Mouse (Mus musculus) adrenal gland (tissue): Measurements from ENCODE around the gene Gvin1.
"Not testable (repeated sequence)": the region's sequence is repeated elsewhere in the genome, so short reads cannot be mapped to it uniquely, and the experiment has no call there.

Source experiments
- intact Hi-C: fragments of 180-260 bp; cut with DNase I; formaldehyde crosslinking; loops from one replicate; pipeline ENCODE4 v1.15.1; 2025
- long read RNA-seq, 2 experiments: library from polyadenylated mRNA; unstranded; transcript quantifications; one replicate each; pipeline ENCODE4 v2.0.0; 2020; ENCODE audit warnings: borderline replicate concordance in 1 of 2; ENCODE audit not compliant: insufficient replicate concordance in 1 of 2

The Gvin1 gene
- long read RNA-seq, experiment 1, partial matches to known transcripts, result 0 of 3 reads
- long read RNA-seq, experiment 1, other reads (novel, unspliced or antisense), result 3 of 3 reads
- long read RNA-seq, experiment 2, partial matches to known transcripts, result 1 of 3 reads
- long read RNA-seq, experiment 2, other reads (novel, unspliced or antisense), result 2 of 3 reads

DNA sequence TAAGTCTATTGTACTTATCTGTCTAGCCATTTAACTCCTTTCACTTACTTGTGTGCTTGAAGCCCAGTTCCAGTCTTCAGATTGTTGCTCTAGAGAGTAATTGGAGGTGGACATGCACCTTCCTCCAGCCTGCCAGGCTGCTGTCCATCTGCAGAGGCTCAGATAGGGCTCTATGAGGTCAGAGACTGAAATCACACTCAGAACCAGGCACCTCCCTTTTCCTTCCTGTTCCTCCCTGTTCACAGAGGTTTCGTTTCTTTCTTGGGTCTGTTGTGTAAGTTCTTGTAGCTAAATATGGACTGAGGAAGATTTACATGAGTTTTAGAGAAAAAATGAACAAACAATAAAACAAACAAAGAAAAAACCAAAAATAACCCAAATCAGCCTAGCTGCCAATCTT is at the start of gene Gvin1:
TSS of gene Gvin1 (minus strand) at position 150 of the 400 bp plus-strand sequence.
- intact Hi-C loops, result not testable (repeated sequence)

GRCm38 (mm10) chr7:106251844-106252517 is 36.9 kb upstream of the Gvin1 start:
- intact Hi-C loops, result no loop called here

GRCm38 (mm10) chr7:106248922-106249321 is 33.8 kb upstream of the Gvin1 start:
- intact Hi-C loops, result no loop called here

DNA sequence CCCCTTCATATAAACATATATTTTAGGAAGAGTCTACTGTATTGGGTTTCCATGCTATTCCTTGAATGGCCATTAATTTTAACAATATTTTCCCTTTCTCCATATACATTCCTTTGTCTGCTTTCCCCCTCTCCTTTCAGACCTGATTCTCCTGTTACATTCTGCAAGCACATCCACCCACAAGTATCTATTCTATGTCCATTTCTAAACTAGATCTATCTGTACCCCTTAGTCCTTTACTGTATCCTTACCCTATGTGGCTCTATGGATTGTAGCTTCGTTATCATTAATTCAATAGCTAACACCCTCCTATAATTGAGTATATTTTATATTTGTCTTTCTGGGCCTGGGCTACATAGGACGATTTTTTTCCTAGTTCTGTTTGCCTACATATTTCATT is 33.1 kb upstream of the Gvin1 start:
- intact Hi-C loops, result no loop called here

- intact Hi-C loops, result no loop called here
Measured at GRCm38 (mm10) chr7:106245601-106246000, 30.5 kb upstream of the Gvin1 start.

DNA sequence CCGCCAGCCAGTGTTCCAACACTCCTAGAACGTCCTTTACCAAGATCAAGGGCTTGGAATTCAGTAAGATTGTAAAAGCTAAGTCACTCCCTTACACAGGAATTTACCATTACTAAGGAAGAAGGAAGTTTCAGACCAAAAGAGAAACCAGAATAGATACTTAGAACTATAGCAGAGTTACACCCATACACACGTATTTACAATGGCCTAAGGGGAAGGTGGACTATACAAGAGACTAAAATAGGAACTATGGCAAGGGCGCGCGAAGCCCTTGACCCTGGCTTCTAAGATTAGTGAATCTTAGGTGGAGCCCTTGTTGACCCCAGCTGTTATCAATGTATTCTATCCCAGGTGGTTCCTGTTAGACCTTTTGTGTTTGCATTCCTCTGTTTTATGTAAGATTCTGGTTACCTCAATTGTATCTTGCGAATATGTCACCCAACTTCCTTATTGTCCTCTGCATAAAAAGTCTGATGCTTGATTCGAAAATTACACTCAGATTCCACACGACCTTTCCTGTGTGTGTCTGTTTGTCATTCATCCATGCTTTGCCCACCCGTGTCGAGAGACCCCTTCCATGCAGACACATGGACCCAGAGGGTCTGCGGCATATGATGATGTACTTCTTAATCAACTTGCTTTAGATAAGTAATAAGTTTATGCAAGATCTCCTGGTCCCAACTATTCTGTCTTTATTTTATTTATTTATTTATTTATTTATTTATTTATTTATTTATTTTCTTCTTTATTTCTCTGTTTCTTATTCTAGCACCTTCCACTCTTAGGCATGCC is 25.6 kb upstream of the Gvin1 start:
- intact Hi-C loops, result not testable (repeated sequence)

- intact Hi-C loops, result no loop called here
Measured at GRCm38 (mm10) chr7:106237192-106237465, 22.0 kb upstream of the Gvin1 start.

DNA sequence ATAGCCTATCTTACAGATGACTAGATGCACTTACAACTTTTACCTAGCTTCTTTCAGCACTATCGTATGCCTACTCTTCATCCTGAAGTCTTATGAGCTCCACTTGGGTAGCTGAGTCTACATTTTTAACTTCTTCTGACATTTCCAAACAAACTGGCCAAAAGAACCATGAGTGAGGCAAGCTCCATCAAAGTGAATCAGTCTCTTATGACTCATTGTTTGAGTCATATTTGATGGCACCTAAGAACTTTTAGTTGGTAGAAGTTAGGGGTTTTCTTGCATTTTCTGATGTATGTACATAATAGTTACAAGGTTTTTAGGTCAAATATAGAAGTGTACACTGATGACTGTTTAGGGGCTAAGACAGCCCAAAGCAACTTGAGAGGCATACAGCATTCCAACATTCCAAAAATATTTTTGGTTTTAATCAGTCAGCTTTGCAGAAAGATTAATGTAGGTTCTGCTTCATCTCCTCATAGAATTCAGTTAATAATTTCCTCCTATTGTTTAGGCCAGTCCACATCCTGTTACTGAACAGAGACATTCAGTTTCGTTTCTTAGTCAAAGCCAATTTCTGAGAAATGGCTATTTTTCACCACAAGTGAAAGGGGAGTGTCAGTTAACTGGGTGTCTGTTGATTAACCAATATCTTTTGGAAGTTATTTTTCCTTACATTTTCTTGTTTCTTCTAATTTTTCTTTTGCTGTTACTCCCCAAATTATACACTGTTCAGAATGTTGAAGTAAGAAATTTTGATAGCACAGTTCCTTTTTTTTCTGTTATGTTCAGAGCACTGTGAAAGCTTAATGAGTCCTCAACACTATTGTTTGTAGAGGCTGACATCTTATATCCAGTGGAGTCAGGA is 21.4 kb upstream of the Gvin1 start:
- intact Hi-C loops, result no loop called here

DNA sequence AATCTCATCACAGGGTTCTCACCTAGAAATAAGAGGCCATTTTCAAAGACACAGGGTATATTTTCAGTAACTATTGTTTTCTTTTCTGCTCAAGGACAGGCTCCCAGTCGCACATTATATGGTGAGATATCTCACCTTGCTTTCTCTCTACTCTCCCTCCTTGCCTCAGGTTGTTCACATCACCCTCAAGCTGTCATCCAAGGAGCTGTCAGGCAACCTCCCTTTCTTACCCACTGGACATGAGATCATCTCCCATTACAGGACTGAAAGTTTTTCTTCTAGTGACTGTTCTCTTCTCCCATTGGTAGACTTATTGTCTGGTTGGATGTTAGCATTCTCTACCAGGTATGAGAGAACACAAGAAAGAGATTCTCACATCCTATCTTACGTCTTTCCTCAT is 20.5 kb upstream of the Gvin1 start:
- intact Hi-C loops, result no loop called here

GRCm38 (mm10) chr7:106215910-106216309 is 784 bp upstream of the Gvin1 start:
- intact Hi-C loops, result not testable (repeated sequence)

GRCm38 (mm10) chr7:106213770-106214169 is 1.4 kb downstream of the Gvin1 start:
- intact Hi-C loops, result not testable (repeated sequence)

GRCm38 (mm10) chr7:106206630-106207029 is 8.5 kb downstream of the Gvin1 start:
- intact Hi-C loops, result not testable (repeated sequence)

GRCm38 (mm10) chr7:106177065-106177464 is 38.1 kb downstream of the Gvin1 start:
- intact Hi-C loops, result not testable (repeated sequence)

DNA sequence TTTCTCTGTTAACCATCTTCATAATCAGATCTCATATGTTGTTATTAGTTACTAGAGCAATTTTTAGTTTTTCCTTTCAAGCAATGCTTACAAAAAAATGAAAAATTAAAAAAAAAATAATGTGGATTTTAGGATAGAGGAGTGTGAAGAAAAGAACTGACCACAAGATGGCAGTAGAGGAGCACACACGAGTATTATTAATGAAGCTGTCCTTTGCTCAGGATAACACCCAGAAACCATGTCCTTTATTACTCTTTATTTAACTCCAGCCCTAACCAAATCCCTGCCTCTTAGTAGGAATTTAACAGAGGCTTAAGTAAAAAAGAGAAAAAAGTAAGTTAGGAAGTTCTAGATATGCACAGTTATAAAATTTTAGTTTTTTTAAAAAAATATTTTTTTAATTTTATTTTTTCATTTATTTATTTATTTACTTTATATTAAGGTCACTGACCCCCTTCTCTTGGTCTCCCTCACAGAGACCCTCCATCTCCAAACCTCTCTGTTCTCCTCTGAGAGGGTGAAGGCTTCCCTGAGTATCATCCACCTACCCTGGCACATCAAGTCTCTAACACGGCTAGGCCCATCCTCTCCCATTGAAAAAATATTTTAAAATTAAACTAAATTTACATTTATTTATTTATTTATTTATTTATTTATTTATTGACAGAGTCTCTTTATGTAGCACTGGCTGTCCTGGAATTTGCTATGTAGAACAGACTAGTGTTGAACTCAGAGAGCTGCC is 69.9 kb downstream of the Gvin1 start:
- intact Hi-C loops, result not testable (repeated sequence)

DNA sequence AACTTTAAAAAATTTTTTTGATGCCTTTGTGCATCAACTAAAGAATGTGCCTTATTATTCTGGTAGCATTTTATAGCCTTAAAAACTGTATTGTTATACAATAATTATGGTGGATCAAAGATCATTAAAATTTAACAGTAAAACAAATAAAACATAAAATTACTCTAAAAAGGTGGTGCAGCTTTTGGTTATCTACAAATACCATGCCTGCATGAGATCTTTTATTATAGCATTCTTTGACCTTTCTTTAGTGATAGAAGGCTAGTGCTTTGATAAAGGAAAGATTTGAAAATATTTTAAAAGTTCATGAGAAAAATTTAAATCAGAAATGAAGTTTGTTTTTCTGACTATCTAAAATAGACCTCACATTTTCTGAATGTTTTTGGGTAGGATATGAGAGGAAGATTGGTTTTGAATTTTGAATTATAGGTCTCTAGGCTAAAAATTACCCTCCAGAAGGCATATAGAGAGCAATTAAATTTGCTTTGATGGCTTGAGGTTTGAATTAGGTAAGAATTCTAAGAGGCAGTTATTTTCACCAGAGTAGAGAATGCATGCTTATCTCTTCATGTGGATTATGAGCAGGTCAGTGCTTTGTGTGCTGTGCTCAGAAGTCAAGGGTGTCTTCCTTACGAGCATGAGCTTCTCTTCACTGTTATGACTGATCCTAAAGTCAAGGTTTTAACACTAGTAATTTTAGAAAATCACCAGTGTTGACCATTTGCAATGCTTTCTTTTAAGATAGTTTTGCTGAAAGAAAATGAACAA is 73.8 kb downstream of the Gvin1 start:
- intact Hi-C loops, result not testable (repeated sequence)

DNA sequence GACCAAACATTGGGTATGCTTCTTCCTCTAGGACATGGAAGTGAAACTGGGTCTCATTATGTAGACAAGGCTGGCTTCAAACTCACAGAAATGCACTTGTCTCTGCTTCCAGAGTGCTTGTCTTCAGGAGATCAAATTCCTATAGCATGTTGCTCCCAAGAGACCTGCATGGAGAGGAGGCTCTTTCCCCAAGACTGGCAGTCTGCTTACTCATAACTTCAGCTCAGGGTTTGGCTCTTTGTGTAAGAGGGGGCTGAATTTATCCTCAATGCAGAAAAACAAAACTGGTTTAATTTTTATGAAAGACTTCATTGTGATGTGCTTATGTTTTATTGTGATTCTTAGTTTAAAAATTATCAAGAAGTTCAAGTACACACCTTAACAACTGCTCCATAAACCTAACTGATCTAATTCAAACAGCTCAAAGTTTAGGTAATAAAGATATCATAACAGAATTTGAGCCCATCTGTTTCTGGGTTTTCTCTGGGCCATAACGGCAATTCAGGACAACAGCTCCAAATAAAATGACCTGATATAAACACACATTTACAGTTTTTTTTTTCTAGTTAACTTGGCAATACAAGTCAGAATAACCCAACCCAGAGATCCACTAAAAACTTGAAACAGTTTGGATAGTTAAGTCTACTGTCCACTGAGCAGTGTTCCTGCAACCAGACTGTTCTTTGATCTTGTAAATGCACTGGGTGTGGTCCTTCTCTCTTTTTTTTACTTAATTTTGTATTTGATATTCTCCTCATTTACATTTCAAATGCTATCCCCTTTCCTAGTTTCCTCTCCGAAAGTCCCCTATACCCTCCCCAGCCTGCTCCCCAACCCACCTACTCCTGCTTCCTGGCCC is 97.8 kb downstream of the Gvin1 start:
- intact Hi-C loops, result not testable (repeated sequence)
